Mouse (Mus musculus): ENCODE data around the gene Trmt2a.

- TF ChIP-seq HCFC1 (IDR thresholded peaks at IDR 0.05; ENCODE audit: borderline replicate concordance, insufficient read depth, low read length): no peak
- TF ChIP-seq CHD2 (IDR thresholded peaks at IDR 0.05; ENCODE audit: low read depth, low read length): no peak
- no peak for TF ChIP-seq ZC3H11A (IDR thresholded peaks at IDR 0.05; ENCODE audit: borderline replicate concordance, low read depth, low read length)
- no peak for TF ChIP-seq MAFK (IDR thresholded peaks at IDR 0.05; ENCODE audit: insufficient read depth, low read depth, low read length)
- no peak for TF ChIP-seq ZNF384 (IDR thresholded peaks at IDR 0.05; ENCODE audit: low read depth, low read length)
Observed at GRCm38 (mm10) chr16:18249364-18249967, 987 bp downstream of the Trmt2a start.

Data from ES-E14 (cell line).